Mouse (Mus musculus) stomach, postnatal 0 days (tissue): ENCODE results near the gene Stum. TPM values are rescaled to one million over a fixed set of nuclear protein-coding genes. Genes with fewer than 3 reads are reported as not detected.

Experiments used
- ATAC-seq: fragments of 200-750 bp; cut with Nextera tagmentation; 2 replicates; pipeline ENCODE4 v1.8.0; 2017; ENCODE audit not compliant: low FRiP score, low TSS enrichment
- DNase-seq: peaks from one replicate; pipeline ENCODE4 v3.0.0-alpha.2; 2016; ENCODE audit warnings: low spot score
- H3K27ac ChIP-seq: fragments of 300-500 bp; sonication (generic); replicated peaks from 2 replicates; pipeline ENCODE4 v1.5.1; 2014; ENCODE audit warnings: mild to moderate bottlenecking, control low read depth
- H3K27me3 ChIP-seq: fragments of 300-500 bp; sonication (generic); 2 replicates; pipeline ENCODE4 v1.6.1; 2014; ENCODE audit warnings: low read length; ENCODE audit not compliant: control insufficient read depth, insufficient read depth
- H3K36me3 ChIP-seq: fragments of 300-500 bp; sonication (generic); 2 replicates; pipeline ENCODE4 v1.6.1; 2014; ENCODE audit warnings: low read length, mixed read lengths; ENCODE audit not compliant: control insufficient read depth, insufficient read depth
- H3K4me1 ChIP-seq: fragments of 300-500 bp; sonication (generic); replicated peaks from 2 replicates; pipeline ENCODE4 v1.6.1; 2014; ENCODE audit warnings: antibody characterized with exemption; ENCODE audit not compliant: control insufficient read depth, insufficient read depth
- H3K4me2 ChIP-seq: fragments of 300-500 bp; sonication (generic); replicated peaks from 2 replicates; pipeline ENCODE4 v1.6.1; 2014; ENCODE audit warnings: low read depth, mild to moderate bottlenecking, control low read depth, moderate library complexity
- H3K4me3 ChIP-seq: fragments of 300-500 bp; sonication (generic); 2 replicates; pipeline ENCODE4 v1.5.1; 2014; ENCODE audit warnings: low read depth, low read length, control low read depth
- H3K9ac ChIP-seq: fragments of 300-500 bp; sonication (generic); 2 replicates; pipeline ENCODE4 v1.6.1; 2014; ENCODE audit warnings: mild to moderate bottlenecking, low read length, control low read depth, mixed read lengths
- H3K9me3 ChIP-seq: fragments of 300-500 bp; sonication (generic); 2 replicates; pipeline ENCODE4 v1.6.1; 2016; ENCODE audit warnings: low read length; ENCODE audit not compliant: control insufficient read depth
- CTCF ChIP-seq: IDR thresholded peaks from 2 replicates; pipeline ENCODE4 v1.5.1; 2016; ENCODE audit warnings: antibody characterized with exemption, low read depth, mild to moderate bottlenecking, moderate library complexity
- EP300 ChIP-seq: optimal IDR thresholded peaks from 2 replicates; pipeline ENCODE3; 2016; ENCODE audit warnings: antibody characterized with exemption
- WGBS: fragments of 180-500 bp; shearing (Covaris S2); extraction: QIAGEN DNeasy Blood & Tissue Kit; methylation state at CpG from one replicate; pipeline ENCODE4 v1.1.7; 2014; 5-methylcytosine and 5-hydroxymethylcytosine counted together
- polyA plus RNA-seq: library from polyadenylated mRNA; unstranded; fragments of >200 nt; fragmentation: Nextera tagmentation; extraction: Ambion mirVana; gene quantifications from 2 replicates; pipeline ENCODE4 v1.2.1, GENCODE M21; 2015

Gene Stum
- polyA plus RNA-seq, 1 experiment from 2014 or later, result 4.3 TPM

DNA sequence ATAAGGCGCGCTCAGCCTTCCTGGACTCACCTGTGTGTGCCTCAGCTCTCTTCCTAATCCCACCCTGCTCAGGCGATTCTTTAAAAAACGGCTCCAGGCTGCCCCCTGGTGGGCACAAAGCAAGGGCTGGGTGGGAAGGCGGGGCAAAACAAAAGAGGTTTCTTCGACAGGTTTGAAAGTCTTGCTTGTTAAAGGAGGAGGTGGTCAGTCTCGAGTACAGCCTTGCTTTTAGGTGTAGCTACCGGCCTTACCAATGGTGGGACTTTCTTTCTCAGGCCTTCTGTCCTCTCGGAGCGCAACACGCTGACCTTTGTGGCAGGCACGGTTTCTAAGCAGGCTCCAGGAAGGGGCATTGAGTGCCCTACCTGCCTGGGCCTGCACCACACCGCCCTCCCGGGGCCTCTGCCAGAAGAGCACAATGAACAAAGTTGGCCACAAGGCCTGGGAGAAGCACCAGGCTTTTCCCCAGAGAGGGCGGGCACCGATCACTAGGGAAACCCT is 76.1 kb downstream of the Stum start:
- peaks cover 29% of the 10 kb centered on the region for H3K4me1 ChIP-seq
- peak overlapping the region; percentile 51; the same call in 1 of the 2 replicates for H3K9ac ChIP-seq
- peak overlapping the region; percentile 17; the same call in 1 of the 2 replicates for H3K4me3 ChIP-seq
- peak; percentile 70 for ATAC-seq
- peak; percentile 90 for DNase-seq
- H3K27me3 ChIP-seq, result no peaks in the 10 kb centered on the region
- no peaks in the 10 kb centered on the region for H3K36me3 ChIP-seq
- WGBS, result 18% methylated on average over 16 of the region's 16 CpGs
- peak overlapping the region; percentile 40; the same call in 1 of the 2 replicates for H3K4me2 ChIP-seq
- peak overlapping the region; percentile 80 for H3K27ac ChIP-seq
- TF ChIP-seq CTCF (peak; percentile 81), EP300 (no peak)
- no peaks in the 10 kb centered on the region for H3K9me3 ChIP-seq

DNA sequence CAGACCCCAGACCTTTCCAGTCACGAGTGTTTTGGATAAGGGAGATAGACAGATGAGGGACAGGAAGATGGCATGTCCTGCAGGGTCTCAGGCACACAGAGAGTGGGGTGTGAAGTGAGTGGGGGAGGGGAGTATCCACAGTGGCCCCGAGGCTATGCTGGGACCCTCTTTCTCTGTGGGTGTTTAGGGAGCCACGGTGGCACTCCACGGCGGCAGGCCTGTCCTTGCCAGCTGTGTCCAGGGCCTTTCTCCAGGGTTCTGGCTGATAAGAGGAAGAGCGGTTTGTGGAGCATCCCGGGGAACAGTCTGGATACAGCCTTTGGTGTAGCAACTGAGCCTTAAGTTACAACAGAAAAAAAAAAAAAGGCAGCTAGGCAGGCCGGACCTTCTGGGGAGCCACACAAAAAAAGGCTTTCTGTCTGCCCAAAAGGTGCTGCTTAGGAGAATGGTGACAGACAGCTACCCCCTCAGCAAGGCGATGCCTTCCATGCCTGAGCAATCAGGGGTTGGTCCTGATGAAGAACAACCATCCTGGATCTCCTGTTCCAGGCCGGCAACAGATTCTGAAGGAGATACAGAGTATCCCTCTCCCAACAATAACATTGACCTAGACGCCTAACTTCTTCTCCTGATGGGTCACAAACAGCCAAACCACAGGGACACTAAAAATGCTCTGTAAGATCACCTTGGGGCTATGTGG is 76.8 kb downstream of the Stum start:
- H3K9ac ChIP-seq, result no peak overlapping the region
- H3K4me1 ChIP-seq, result peaks cover 29% of the 10 kb centered on the region
- no peak overlapping the region for H3K4me2 ChIP-seq
- no peaks in the 10 kb centered on the region for H3K9me3 ChIP-seq
- TF ChIP-seq EP300 (no peak), CTCF (no peak)
- H3K27ac ChIP-seq, result no peak overlapping the region; the same call in 1 of the 2 replicates
- no peaks in the 10 kb centered on the region for H3K36me3 ChIP-seq
- no peak overlapping the region for H3K4me3 ChIP-seq
- no peak for ATAC-seq
- no peak for DNase-seq
- WGBS, result 78% methylated on average over 11 of the region's 11 CpGs
- H3K27me3 ChIP-seq, result no peaks in the 10 kb centered on the region

- TF ChIP-seq CTCF (no peak), EP300 (no peak)
- H3K4me1 ChIP-seq, result peaks cover 28% of the 10 kb centered on the region
These were observed 77.5 kb downstream of the Stum start for GRCm38 (mm10) chr1:180405576-180406335.

GRCm38 (mm10) chr1:180404706-180405105 is 78.6 kb downstream of the Stum start:
- peak overlapping the region; percentile 91 for H3K27ac ChIP-seq
- no peaks in the 10 kb centered on the region for H3K9me3 ChIP-seq
- H3K9ac ChIP-seq, result peak overlapping the region; percentile 31; the same call in 1 of the 2 replicates
- no peaks in the 10 kb centered on the region for H3K27me3 ChIP-seq
- TF ChIP-seq EP300 (no peak), CTCF (no peak)
- WGBS, result 52% methylated on average over 3 of the region's 3 CpGs
- no peak overlapping the region for H3K4me3 ChIP-seq
- no peaks in the 10 kb centered on the region for H3K36me3 ChIP-seq
- H3K4me2 ChIP-seq, result peak overlapping the region; percentile 24
- H3K4me1 ChIP-seq, result peaks cover 26% of the 10 kb centered on the region
- ATAC-seq (no peak), DNase-seq (no peak)

More at GRCm38 (mm10) chr1:180405576-180406335, 77.5 kb downstream of the Stum start:
- no peaks in the 10 kb centered on the region for H3K36me3 ChIP-seq
- no peak for ATAC-seq
- H3K4me2 ChIP-seq, result no peak overlapping the region
- no peaks in the 10 kb centered on the region for H3K9me3 ChIP-seq
- no peak overlapping the region; the same call in 1 of the 2 replicates for H3K27ac ChIP-seq
- no peaks in the 10 kb centered on the region for H3K27me3 ChIP-seq
- WGBS, result 74% methylated on average over 9 of the region's 9 CpGs
- no peak overlapping the region for H3K9ac ChIP-seq
- DNase-seq, result no peak
- no peak overlapping the region for H3K4me3 ChIP-seq

DNA sequence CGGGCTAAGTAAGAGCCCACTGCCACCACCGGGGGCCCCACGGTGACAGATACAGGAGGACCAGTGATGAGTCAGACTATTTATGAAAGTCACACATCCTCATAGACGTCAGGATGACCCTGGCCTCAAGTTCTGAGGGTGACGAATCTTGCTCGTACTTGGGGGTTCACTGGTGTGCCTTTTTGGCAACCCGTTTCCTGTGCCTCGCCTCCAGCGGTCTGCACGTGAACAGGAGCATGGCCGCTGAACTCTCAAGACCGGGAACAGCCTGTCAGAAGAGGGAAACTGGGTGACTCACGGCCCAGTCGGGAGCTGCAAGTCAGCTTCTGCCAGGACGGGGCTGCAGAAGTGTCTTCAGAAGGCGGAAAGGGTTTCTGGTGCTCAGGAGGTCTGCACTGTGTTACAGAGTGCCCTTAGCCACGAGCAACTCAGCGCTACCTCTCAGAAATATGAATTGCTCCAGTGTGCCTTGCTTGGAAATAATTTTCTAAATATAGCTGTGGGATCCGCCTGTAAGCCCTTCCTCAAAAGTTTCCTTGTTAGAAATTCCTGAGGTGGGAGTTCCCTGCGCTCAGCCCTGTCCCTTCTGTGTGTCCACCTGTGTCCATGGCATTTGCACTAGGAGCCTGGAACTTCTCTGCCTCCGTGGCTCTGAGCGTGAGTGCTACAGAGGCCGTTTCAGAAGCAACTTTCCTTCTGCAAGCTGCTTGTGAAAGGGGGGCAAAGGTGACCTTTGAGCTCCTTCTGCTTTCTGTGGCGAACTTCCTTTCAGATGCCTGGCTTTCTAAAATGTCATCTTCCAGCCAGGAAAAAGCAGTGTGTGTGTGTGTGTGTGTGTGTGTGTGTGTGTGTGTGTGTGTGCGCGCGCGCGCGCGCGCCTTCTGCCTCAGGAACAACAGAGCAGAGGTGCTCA is 79.4 kb downstream of the Stum start:
- TF ChIP-seq EP300 (no peak), CTCF (no peak)
- no peaks in the 10 kb centered on the region for H3K9me3 ChIP-seq
- no peaks in the 10 kb centered on the region for H3K27me3 ChIP-seq
- peak overlapping the region; percentile 24 for H3K4me2 ChIP-seq
- DNase-seq (peak; percentile 70), ATAC-seq (peak; percentile 66)
- no peak overlapping the region for H3K4me3 ChIP-seq
- peaks cover 19% of the 10 kb centered on the region for H3K4me1 ChIP-seq
- H3K36me3 ChIP-seq, result no peaks in the 10 kb centered on the region
- H3K27ac ChIP-seq, result peak overlapping the region; percentile 91
- H3K9ac ChIP-seq, result peak overlapping the region; percentile 45
- WGBS, result 16% methylated on average over 26 of the region's 32 CpGs
